ENCODE assay signal across 11 mouse cellular contexts in genomic region chr3:66063881-66064280, GRCm38 (mm10).
DNase-seq lines count a peak whose midpoint lies in the region; ATAC-seq and TF ChIP-seq lines count a peak whose summit lies in the region.
"Had no signal": no experiment of that assay in that cellular context is flagged by ENCODE, and none has a peak within 500 bp of the region (broad histone marks: within the 10 kb centered on the region; RNA-seq: fewer than 3 reads in every experiment).

No protein-coding gene starts in this region.

- H3K9ac ChIP-seq in kidney, embryonic 16.5 days (replicated peaks; ENCODE audit: low read length), result no peak overlapping the region
- H3K9ac ChIP-seq: embryonic facial prominence, embryonic 15.5 days had no signal

- TF ChIP-seq POLR2A in kidney, adult 2 months (IDR thresholded peaks at IDR 0.05; ENCODE audit: low read depth, low read length), result no peak

- no peak overlapping the region for H3K4me3 ChIP-seq in kidney, adult 2 months (ENCODE audit: insufficient read depth, low read depth, low read length)
- H3K4me3 ChIP-seq in kidney, embryonic 16.5 days (ENCODE audit: low read length), result no peak overlapping the region
- H3K4me3 ChIP-seq: embryonic facial prominence, embryonic 15.5 days had no signal

- WGBS in kidney, adult 2 months, result 49% methylated on average over 6 of the region's 6 CpGs
- WGBS in kidney, embryonic 16.5 days, result 54% methylated on average over 6 of the region's 6 CpGs

- H3K4me1 ChIP-seq in kidney, adult 2 months (ENCODE audit: control insufficient read depth, insufficient read depth, low read length), result no peaks in the 10 kb centered on the region
- H3K4me1 ChIP-seq in kidney, embryonic 16.5 days (ENCODE audit: insufficient read depth, low read length), result no peaks in the 10 kb centered on the region
- H3K4me1 ChIP-seq: embryonic facial prominence, embryonic 15.5 days had no signal

- peak; percentile 31 for TF ChIP-seq CTCF in kidney, adult 2 months (conservative IDR thresholded peaks at IDR 0.05; ENCODE audit: insufficient read depth, insufficient read length, low read depth, low read length)

- DNase-seq in adrenal gland, postnatal 10 days, result peak; percentile 43
- no peak for DNase-seq in adrenal gland, postnatal 4 days (ENCODE audit: low spot score in 2 of 2)
- no peak for DNase-seq in kidney, adult 2 months
- peak; percentile 9 for DNase-seq in 416B (ENCODE audit: low read depth)
- peak; percentile 30 for DNase-seq in adrenal gland, postnatal 25 days
- no peak for DNase-seq in frontal cortex, postnatal 25 days (ENCODE audit: low spot score in 2 of 2)
- DNase-seq in layer of hippocampus, adult 9-10 months (ENCODE audit: low spot score), result no peak
- DNase-seq: cerebellum, adult 11 months; thymus, postnatal 36 days had no signal

- no peaks in the 10 kb centered on the region for H3K27me3 ChIP-seq in kidney, adult 2 months (replicated peaks; ENCODE audit: control insufficient read depth, insufficient read depth, low read length)
- H3K27me3 ChIP-seq in kidney, embryonic 16.5 days (ENCODE audit: insufficient read depth, low read length), result no peaks in the 10 kb centered on the region
- H3K27me3 ChIP-seq: embryonic facial prominence, embryonic 15.5 days had no signal

- no peak for ATAC-seq in kidney, embryonic 16.5 days (ENCODE audit: low FRiP score, low TSS enrichment)

- no peaks in the 10 kb centered on the region for H3K9me3 ChIP-seq in kidney, embryonic 16.5 days (ENCODE audit: low read length)
- H3K9me3 ChIP-seq: embryonic facial prominence, embryonic 15.5 days had no signal

- no peak overlapping the region for H3K4me2 ChIP-seq in kidney, embryonic 16.5 days (replicated peaks; ENCODE audit: low read depth, low read length)
- H3K4me2 ChIP-seq: embryonic facial prominence, embryonic 15.5 days had no signal

- no peaks in the 10 kb centered on the region for H3K36me3 ChIP-seq in kidney, adult 2 months (ENCODE audit: control insufficient read depth, insufficient read depth, low read length)
- H3K36me3 ChIP-seq in kidney, embryonic 16.5 days (ENCODE audit: insufficient read depth, low read length), result no peaks in the 10 kb centered on the region
- H3K36me3 ChIP-seq: embryonic facial prominence, embryonic 15.5 days had no signal

- no peak overlapping the region for H3K27ac ChIP-seq in kidney, adult 2 months (ENCODE audit: insufficient read depth, low read depth, low read length)
- H3K27ac ChIP-seq in kidney, embryonic 16.5 days (ENCODE audit: low read length), result no peak overlapping the region
- H3K27ac ChIP-seq: embryonic facial prominence, embryonic 15.5 days had no signal

Comparison
In these comparisons a context has a peak if more than half of its experiments do, and no peak if none do; other contexts are left out.
1. DNase-seq: peak in adrenal gland, postnatal 10 days (single experiment), 416B (single experiment) and adrenal gland, postnatal 25 days (single experiment); none in adrenal gland, postnatal 4 days (0 of 2), kidney, adult 2 months (single experiment), frontal cortex, postnatal 25 days (0 of 2) and layer of hippocampus, adult 9-10 months (single experiment).